Mouse (Mus musculus) urinary bladder, adult 18-20 months (tissue): ENCODE data around the gene Thra.
"Not testable (repeated sequence)": the region's sequence is repeated elsewhere in the genome, so short reads cannot be mapped to it uniquely, and the experiment has no call there.

ENCODE experiments used
- DNase-seq, 2 experiments: peaks; one replicate each; pipeline ENCODE4 v3.0.0; 2022; ENCODE audit warnings: low spot score in 2 of 2, mixed read lengths in 2 of 2

The Thra gene

DNA sequence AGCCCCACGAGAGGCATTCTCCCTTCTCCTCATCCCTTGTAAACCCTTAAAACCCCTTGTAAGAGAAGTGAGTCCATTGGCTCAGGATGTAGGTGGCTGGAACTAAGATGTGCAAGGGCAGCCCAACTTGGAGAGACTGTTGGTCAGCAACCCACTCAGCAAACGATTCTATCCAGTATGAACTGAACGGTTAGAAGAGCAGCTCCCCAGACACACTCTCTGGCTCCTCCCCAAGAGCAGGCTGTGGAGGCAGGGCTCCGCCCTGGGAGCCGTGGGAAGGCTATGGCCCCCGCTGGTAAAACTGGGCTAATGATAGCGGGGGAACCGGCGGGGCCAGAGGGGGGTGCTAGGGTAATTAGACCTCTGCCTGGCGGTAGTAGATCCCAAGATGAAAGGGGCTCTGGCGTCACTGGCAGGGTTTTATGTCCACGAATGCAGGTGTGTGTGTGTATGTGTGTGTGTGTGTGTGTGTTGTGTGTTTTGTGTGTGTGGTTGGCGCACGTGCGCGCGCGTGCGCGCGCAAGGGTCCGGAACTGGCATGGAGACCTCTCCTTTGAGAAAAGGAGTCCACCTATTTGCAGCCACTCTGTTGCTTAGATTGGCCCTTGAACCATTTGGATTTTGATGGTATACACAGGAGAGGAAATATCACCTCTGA lies at the start of gene Thra:
Gene Thra, plus strand, starts transcription at position 246 of the 658 bp plus-strand sequence.
- peak; percentile 42 to 61 for DNase-seq

DNA sequence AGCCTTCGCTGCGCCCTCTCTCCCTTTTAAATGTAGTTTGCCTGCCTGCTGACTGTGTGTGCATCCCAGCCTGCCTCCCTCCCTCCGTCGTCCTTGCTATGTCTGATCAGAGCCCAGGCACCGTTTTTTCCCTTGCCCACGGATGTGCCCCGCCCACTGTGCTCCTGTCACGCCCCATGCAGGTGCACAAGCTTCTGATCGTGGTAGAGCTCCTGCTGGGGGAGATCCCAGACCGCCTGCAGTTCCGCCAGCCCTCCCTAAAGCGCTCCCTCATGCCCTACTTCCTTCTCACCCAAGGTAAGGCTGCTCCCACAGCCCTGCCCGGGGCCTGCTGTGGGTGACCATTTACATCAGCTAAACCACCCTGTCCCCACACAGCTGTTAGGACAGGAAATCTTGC lies 47.2 kb upstream of the Thra start:
- no peak for DNase-seq

- no peak for DNase-seq
These were observed 46.7 kb upstream of the Thra start for GRCm38 (mm10) chr11:98693746-98694145.

- DNase-seq = no peak
These were observed 46.1 kb upstream of the Thra start for GRCm38 (mm10) chr11:98694301-98694700.

DNA sequence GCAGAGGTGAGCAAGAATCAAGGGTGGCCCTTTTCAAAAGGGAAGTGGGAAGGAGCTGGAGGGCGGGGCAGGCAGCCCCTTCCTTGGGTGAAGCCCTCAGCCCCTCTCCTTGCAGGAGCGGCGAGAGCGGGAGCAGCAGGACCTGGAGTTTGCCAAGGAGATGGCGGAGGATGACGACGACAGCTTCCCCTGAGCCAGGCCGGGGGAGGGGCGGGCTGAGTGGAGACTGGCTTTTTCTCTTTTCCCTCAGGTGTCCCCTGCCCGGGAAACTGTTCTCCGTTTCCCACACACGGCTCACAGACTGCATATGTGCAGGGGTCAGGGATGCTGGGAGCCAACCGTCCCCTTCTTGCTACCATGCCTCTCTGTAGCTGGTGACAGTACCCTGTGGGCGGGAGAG lies 45.0 kb upstream of the Thra start:
- DNase-seq = no peak

GRCm38 (mm10) chr11:98696454-98697216 lies 43.8 kb upstream of the Thra start:
- DNase-seq = no peak

DNA sequence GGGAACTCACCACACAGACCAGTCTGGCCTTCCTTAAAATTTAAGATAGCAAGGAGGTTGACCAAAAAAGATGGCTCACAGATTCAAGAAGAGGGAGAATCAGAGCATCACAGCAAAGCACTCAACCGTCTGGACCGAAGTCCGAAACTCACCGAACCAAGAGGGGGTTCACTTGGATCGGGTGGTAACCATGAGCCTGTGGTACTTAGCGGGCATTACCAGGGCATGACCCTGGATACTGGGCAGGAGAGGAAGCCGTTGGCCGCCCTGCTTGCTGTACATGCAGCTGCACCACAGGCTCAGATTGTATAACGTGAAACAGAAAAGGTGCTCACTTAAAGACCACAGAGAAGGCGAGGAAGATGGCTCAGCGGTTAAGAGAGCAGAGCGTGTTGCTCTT lies 43.2 kb upstream of the Thra start:
- no peak for DNase-seq

- DNase-seq = no peak
These were observed 41.4 kb upstream of the Thra start for GRCm38 (mm10) chr11:98698849-98699640.

- DNase-seq = peak; percentile 65 to 68
These were observed 40.5 kb upstream of the Thra start for GRCm38 (mm10) chr11:98699911-98700310.

DNA sequence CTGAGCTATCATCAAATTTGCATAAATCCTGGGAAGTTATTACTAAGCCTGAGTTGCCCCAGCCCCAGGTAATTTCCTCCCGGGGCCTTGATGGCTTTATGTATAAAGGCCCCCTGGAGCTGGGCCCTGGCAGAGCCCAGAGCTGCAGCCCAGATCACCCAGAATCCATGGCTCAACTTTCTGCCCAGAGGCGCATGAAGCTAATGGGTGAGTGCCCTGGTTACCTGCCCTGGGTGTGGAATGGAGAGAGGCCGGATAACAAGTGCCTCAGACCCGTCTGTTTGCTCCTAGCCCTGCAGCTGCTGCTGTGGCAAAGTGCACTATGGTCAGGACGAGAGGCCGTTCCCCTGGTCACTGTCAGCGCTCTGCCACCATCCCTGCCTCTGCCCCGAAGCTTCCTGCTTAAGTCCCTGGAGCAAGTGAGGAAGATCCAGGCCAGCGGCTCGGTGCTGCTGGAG lies 39.2 kb upstream of the Thra start, which contains the start of gene Csf3:
Gene Csf3, plus strand, starts transcription at position 51 of the 458 bp plus-strand sequence.
- no peak for DNase-seq

GRCm38 (mm10) chr11:98702323-98702722 lies 38.1 kb upstream of the Thra start:
- no peak for DNase-seq

- no peak for DNase-seq
These were observed 35.4 kb upstream of the Thra start for GRCm38 (mm10) chr11:98705021-98705420.

- DNase-seq = no peak
These were observed 32.8 kb upstream of the Thra start for GRCm38 (mm10) chr11:98707401-98708281.

GRCm38 (mm10) chr11:98708282-98708956 lies 32.0 kb upstream of the Thra start:
- DNase-seq = no peak

DNA sequence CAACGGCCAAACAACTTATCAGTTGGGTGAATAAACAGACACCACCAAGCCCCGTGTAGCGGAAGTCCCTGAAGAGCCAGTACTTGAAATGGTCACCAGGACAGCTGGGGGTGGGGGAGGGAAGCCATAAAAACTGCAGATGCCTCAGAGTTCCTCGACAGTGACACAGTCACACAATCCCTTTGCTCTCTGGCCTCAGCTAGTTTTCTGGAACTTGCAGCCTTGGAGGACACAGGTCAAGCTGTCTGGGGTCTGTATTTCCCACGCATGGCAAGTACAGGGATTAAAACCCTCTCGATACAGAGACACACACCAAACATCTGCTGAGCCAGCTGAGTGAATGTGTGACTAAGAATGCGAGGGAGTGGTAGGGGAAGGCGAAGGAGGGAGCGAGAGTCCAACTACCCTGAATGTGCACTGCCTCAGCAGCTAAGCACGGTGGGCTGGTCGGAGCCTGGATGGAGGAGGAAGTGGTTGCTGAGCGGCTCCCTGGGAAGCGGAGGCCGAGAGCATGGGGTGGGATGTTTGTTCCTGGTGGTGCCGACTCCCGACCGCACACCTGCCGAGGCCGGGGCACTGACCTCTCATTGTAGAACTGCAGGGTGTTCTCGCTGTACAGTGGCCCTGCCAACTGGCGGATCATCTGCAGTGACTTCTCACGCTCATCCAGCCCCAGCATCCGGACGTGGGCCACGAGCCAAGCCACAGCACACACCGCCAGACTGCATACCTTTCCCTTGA lies 31.3 kb upstream of the Thra start:
- DNase-seq = peak; percentile 46 to 48

DNA sequence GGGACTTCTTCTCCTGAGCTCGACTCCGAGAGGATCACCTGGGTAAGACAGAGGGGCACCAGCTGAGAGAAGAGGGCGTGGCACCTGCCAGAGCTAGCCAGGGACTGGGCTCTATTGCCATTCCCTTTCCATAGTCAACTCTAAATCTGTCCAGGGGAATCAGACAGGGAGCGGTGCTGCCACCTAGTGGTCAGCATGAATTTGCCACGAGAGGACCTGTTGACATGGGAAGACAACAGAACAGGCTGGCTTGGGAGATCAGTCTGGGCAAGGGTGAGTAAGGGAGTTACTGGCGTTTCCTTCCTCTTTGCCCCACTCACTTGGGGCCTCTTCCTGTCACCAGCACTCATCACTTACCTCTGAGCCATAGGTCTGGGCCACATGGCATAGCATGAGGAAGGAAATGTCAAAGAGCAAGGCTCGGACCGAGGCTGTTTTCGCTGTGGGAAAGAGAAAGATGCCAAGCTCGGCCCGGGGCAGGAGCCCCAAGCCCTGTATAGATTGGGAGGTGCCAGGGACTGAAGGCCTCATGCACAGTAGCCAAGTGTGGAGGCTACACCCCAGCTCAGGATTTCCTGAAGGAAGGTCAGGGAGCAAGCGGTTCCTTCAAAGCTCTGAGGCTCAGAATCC lies 29.9 kb upstream of the Thra start:
- peak; percentile 60 to 78 for DNase-seq

DNA sequence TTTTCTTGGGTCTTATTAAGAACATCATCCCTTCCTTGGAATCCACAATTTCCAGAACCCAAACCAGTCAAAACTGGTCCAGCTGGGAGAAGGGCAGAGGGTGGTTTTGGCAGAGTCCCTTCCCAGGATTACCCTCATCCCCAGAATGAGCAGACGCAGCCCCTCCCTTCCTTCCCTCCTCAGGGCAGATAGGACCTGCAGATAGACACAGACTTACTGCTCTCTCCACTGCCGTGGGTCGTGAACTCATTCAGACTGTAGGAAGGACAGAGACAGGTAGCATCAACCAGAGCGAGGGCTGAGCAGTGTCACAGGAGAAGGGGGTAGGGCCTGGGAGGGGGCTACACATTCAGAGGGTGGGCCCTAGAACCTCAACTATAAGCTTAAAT lies 29.4 kb upstream of the Thra start:
- no peak for DNase-seq

GRCm38 (mm10) chr11:98712009-98712408 lies 28.4 kb upstream of the Thra start:
- not testable (repeated sequence) for DNase-seq

GRCm38 (mm10) chr11:98713703-98714102 lies 26.7 kb upstream of the Thra start:
- no peak for DNase-seq

DNA sequence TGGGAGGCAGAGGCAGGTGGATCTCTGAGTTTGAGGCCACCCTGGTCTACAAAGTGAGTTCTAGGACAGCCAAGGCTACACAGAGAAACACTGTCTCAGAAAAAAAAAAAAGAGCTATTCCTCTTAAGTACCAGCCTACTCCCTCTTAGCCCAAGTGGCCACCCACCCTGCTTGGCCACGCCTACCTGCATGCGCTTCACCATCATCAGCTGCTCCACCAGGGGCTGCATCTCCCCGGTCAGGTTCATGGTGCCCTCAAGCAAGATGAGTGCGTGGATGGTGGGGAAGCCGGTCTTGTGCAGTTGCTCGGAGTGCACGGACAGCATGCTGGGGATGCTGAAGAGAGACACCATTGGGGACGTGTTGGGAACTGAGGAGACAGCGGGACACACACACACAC lies 24.5 kb upstream of the Thra start:
- no peak for DNase-seq
